Mouse (Mus musculus) stomach, embryonic 16.5 days (tissue): ENCODE results near the gene Gm40460. TPM values are rescaled to one million over a fixed set of nuclear protein-coding genes. Genes with fewer than 3 reads are reported as not detected.
"Not testable (repeated sequence)": the region's sequence is repeated elsewhere in the genome, so short reads cannot be mapped to it uniquely, and the experiment has no call there.

Experiments used
- ATAC-seq: fragments of 200-750 bp; cut with Nextera tagmentation; 2 replicates; pipeline ENCODE4 v1.8.0; 2017; ENCODE audit warnings: moderate number of reproducible peaks, moderate TSS enrichment; ENCODE audit not compliant: insufficient read depth, low FRiP score
- H3K27ac ChIP-seq: fragments of 300-500 bp; sonication (generic); 2 replicates; pipeline ENCODE4 v1.5.1; 2014; ENCODE audit warnings: low read length
- H3K27me3 ChIP-seq: fragments of 300-500 bp; sonication (generic); 2 replicates; pipeline ENCODE4 v1.6.1; 2014; ENCODE audit warnings: low read length, control low read depth, mixed read lengths; ENCODE audit not compliant: control insufficient read depth, insufficient read depth
- H3K36me3 ChIP-seq: fragments of 300-500 bp; sonication (generic); 2 replicates; pipeline ENCODE4 v1.6.1; 2014; ENCODE audit warnings: low read length; ENCODE audit not compliant: control insufficient read depth, insufficient read depth
- H3K4me1 ChIP-seq: fragments of 300-500 bp; sonication (generic); 2 replicates; pipeline ENCODE4 v1.6.1; 2014; ENCODE audit warnings: low read length, control low read depth, mixed read lengths; ENCODE audit not compliant: control insufficient read depth, insufficient read depth
- H3K4me2 ChIP-seq: fragments of 300-500 bp; sonication (generic); 2 replicates; pipeline ENCODE4 v1.6.1; 2014; ENCODE audit warnings: low read depth, low read length, mixed read lengths
- H3K4me3 ChIP-seq: fragments of 300-500 bp; sonication (generic); replicated peaks from 2 replicates; pipeline ENCODE4 v1.5.1; 2014; ENCODE audit warnings: mild to moderate bottlenecking, low read length
- H3K9ac ChIP-seq: fragments of 300-500 bp; sonication (generic); 2 replicates; pipeline ENCODE4 v1.6.1; 2014; ENCODE audit warnings: low read length
- H3K9me3 ChIP-seq: fragments of 300-500 bp; sonication (generic); replicated peaks from 2 replicates; pipeline ENCODE4 v1.6.1; 2016; ENCODE audit warnings: low read length, control low read depth; ENCODE audit not compliant: control insufficient read depth
- WGBS: fragments of 180-500 bp; shearing (Covaris S2); extraction: QIAGEN DNeasy Blood & Tissue Kit; methylation state at CpG from one replicate; pipeline ENCODE4 v1.1.7; 2014; 5-methylcytosine and 5-hydroxymethylcytosine counted together
- polyA plus RNA-seq: library from polyadenylated mRNA; unstranded; fragments of >200 nt; fragmentation: Nextera tagmentation; extraction: Ambion mirVana; gene quantifications from 2 replicates; pipeline ENCODE4 v1.2.1, GENCODE M21; 2015

The Gm40460 gene
- polyA plus RNA-seq, 1 experiment from 2014 or later, result not detected

- not testable (repeated sequence) for H3K4me1 ChIP-seq, H3K27me3 ChIP-seq, H3K4me3 ChIP-seq, H3K4me2 ChIP-seq, ATAC-seq, H3K27ac ChIP-seq, H3K9ac ChIP-seq, H3K36me3 ChIP-seq, H3K9me3 ChIP-seq
- WGBS, result 43% methylated on average over 1 of the region's 1 CpGs
Observed at GRCm38 (mm10) chr7:142258254-142258653, 17.4 kb upstream of the Gm40460 start, which contains the start of gene Gm2431. Gm2431 (minus strand) TSS chr7:142258354.

- Histone ChIP-seq H3K27me3 (no peaks in the 10 kb centered on the region), H3K4me1 (no peaks in the 10 kb centered on the region), H3K27ac (no peak overlapping the region), H3K9me3 (no peaks in the 10 kb centered on the region), H3K4me2 (no peak overlapping the region), H3K4me3 (no peak overlapping the region), H3K9ac (no peak overlapping the region), H3K36me3 (no peaks in the 10 kb centered on the region)
- WGBS, result 2% methylated on average over 2 of the region's 2 CpGs
- ATAC-seq, result no peak
Observed at GRCm38 (mm10) chr7:142255517-142255916, 14.6 kb upstream of the Gm40460 start.

- Histone ChIP-seq H3K4me2 (no peak overlapping the region), H3K9ac (no peak overlapping the region), H3K9me3 (no peaks in the 10 kb centered on the region), H3K4me1 (no peaks in the 10 kb centered on the region), H3K4me3 (no peak overlapping the region), H3K27me3 (no peaks in the 10 kb centered on the region), H3K27ac (no peak overlapping the region), H3K36me3 (no peaks in the 10 kb centered on the region)
- no peak for ATAC-seq
- WGBS, result 0% methylated on average over 1 of the region's 1 CpGs
Observed at GRCm38 (mm10) chr7:142249824-142250223, 8.9 kb upstream of the Gm40460 start.

GRCm38 (mm10) chr7:142231540-142231939 lies 9.3 kb downstream of the Gm40460 start:
- H3K4me3 ChIP-seq, result no peak overlapping the region
- 4% methylated on average over 1 of the region's 1 CpGs for WGBS
- no peak for ATAC-seq

GRCm38 (mm10) chr7:142229871-142230270 lies 11.0 kb downstream of the Gm40460 start, which contains the start of gene Krtap5-5:
Krtap5-5 (minus strand) TSS chr7:142229971.
- not testable (repeated sequence) for ATAC-seq, H3K36me3 ChIP-seq, H3K27me3 ChIP-seq, H3K27ac ChIP-seq, H3K4me1 ChIP-seq, H3K4me3 ChIP-seq, H3K9ac ChIP-seq, H3K9me3 ChIP-seq, H3K4me2 ChIP-seq
- WGBS, result 59% methylated on average over 3 of the region's 3 CpGs

More at GRCm38 (mm10) chr7:142231540-142231939, 9.3 kb downstream of the Gm40460 start:
- Histone ChIP-seq H3K9ac (no peak overlapping the region), H3K4me2 (no peak overlapping the region), H3K9me3 (no peaks in the 10 kb centered on the region), H3K4me1 (no peaks in the 10 kb centered on the region), H3K27me3 (no peaks in the 10 kb centered on the region), H3K27ac (no peak overlapping the region), H3K36me3 (no peaks in the 10 kb centered on the region)

GRCm38 (mm10) chr7:142224518-142224917 lies 16.4 kb downstream of the Gm40460 start:
- H3K4me1 ChIP-seq, result no peaks in the 10 kb centered on the region
- no peak overlapping the region for H3K9ac ChIP-seq
- no peak overlapping the region for H3K4me3 ChIP-seq
- H3K27me3 ChIP-seq, result no peaks in the 10 kb centered on the region
- H3K27ac ChIP-seq, result no peak overlapping the region
- WGBS, result 28% methylated on average over 2 of the region's 2 CpGs
- H3K4me2 ChIP-seq, result no peak overlapping the region
- no peaks in the 10 kb centered on the region for H3K36me3 ChIP-seq
- ATAC-seq, result no peak
- H3K9me3 ChIP-seq, result no peaks in the 10 kb centered on the region

GRCm38 (mm10) chr7:142212136-142212535 lies 28.7 kb downstream of the Gm40460 start:
- H3K9me3 ChIP-seq, H3K9ac ChIP-seq, H3K4me3 ChIP-seq, H3K4me2 ChIP-seq, ATAC-seq, H3K4me1 ChIP-seq, H3K27ac ChIP-seq, H3K36me3 ChIP-seq, H3K27me3 ChIP-seq: not testable (repeated sequence)
- 56% methylated on average over 1 of the region's 1 CpGs for WGBS

- H3K9me3 ChIP-seq, result no peaks in the 10 kb centered on the region
- H3K4me2 ChIP-seq, result no peak within 1 kb of the TSS
- H3K36me3 ChIP-seq, result no peaks in the 10 kb centered on the region
- H3K4me1 ChIP-seq, result no peaks in the 10 kb centered on the region
- WGBS, result 62% methylated on average over 1 of the region's 1 CpGs
- no peak within 1 kb of the TSS for H3K9ac ChIP-seq
- no peak within 1 kb of the TSS for H3K27ac ChIP-seq
- H3K27me3 ChIP-seq, result no peaks in the 10 kb centered on the region
- ATAC-seq, result no peak
- H3K4me3 ChIP-seq, result no peak within 1 kb of the TSS
Observed at GRCm38 (mm10) chr7:142211559-142211958, 29.3 kb downstream of the Gm40460 start, which contains the start of gene Gm7579. Gm7579 (plus strand) TSS chr7:142211859.

- H3K9me3 ChIP-seq, H3K4me3 ChIP-seq, H3K4me2 ChIP-seq, H3K4me1 ChIP-seq, H3K9ac ChIP-seq, H3K36me3 ChIP-seq, ATAC-seq, H3K27ac ChIP-seq, H3K27me3 ChIP-seq: not testable (repeated sequence)
- WGBS, result 78% methylated on average over 5 of the region's 5 CpGs
Observed at GRCm38 (mm10) chr7:142206891-142207290, 34.0 kb downstream of the Gm40460 start.

GRCm38 (mm10) chr7:142205488-142205887 lies 35.4 kb downstream of the Gm40460 start:
- Histone ChIP-seq H3K27me3 (no peaks in the 10 kb centered on the region), H3K27ac (no peak overlapping the region), H3K4me3 (no peak overlapping the region), H3K4me2 (no peak overlapping the region), H3K9ac (no peak overlapping the region), H3K9me3 (no peaks in the 10 kb centered on the region), H3K36me3 (no peaks in the 10 kb centered on the region), H3K4me1 (no peaks in the 10 kb centered on the region)
- no peak for ATAC-seq
